In genomic region chr11:61579878-61580381, GRCm38 (mm10) we compare ENCODE assay signal across 8 mouse cellular contexts. TPM values are rescaled to one million over a fixed set of nuclear protein-coding genes. Genes with fewer than 3 reads are reported as not detected.
DNase-seq lines count a peak whose midpoint lies in the region; ATAC-seq and TF ChIP-seq lines count a peak whose summit lies in the region.

No protein-coding gene starts in this region.

- peaks cover 39% of the 10 kb centered on the region for H3K27me3 ChIP-seq in erythroblast, embryonic 14.5 days (ENCODE audit: control insufficient read depth)
- peaks cover 14% of the 10 kb centered on the region; the same call in 1 of the 2 replicates for H3K27me3 ChIP-seq in G1E (ENCODE audit: insufficient read depth, low read length)
- H3K27me3 ChIP-seq in hindbrain, embryonic 13.5 days: no peaks in the 10 kb centered on the region
- peaks cover 56% of the 10 kb centered on the region for H3K27me3 ChIP-seq in liver, embryonic 13.5 days

- no peak for ATAC-seq in erythroblast, adult 5-6 weeks (replicated peaks; ENCODE audit: low FRiP score, poor library complexity, severe bottlenecking)
- no peak for ATAC-seq in G1E (ENCODE audit: extremely low read depth, insufficient number of reproducible peaks, low FRiP score, poor library complexity, severe bottlenecking)
- no peak; the same call in 1 of the 2 replicates for ATAC-seq in hindbrain, embryonic 13.5 days (ENCODE audit: low FRiP score)
- ATAC-seq in liver, embryonic 13.5 days (ENCODE audit: low read depth): no peak

- H3K36me3 ChIP-seq in erythroblast, embryonic 14.5 days (ENCODE audit: control insufficient read depth): no peaks in the 10 kb centered on the region
- no peaks in the 10 kb centered on the region for H3K36me3 ChIP-seq in G1E (replicated peaks)
- no peaks in the 10 kb centered on the region for H3K36me3 ChIP-seq in hindbrain, embryonic 13.5 days
- H3K36me3 ChIP-seq in liver, embryonic 13.5 days: no peaks in the 10 kb centered on the region

- H3K27ac ChIP-seq in hindbrain, embryonic 13.5 days: 0 out of 2 replicates have a peak overlapping the region, but pooled peaks have one; percentile 26
- H3K27ac ChIP-seq in liver, embryonic 13.5 days: no peak overlapping the region

- peak overlapping the region; percentile 72 for H3K4me2 ChIP-seq in hindbrain, embryonic 13.5 days
- peak overlapping the region; percentile 85; the same call in 1 of the 2 replicates for H3K4me2 ChIP-seq in liver, embryonic 13.5 days

- WGBS in hindbrain, embryonic 13.5 days: 90% methylated on average over 7 of the region's 7 CpGs
- WGBS in liver, embryonic 13.5 days (ENCODE audit: insufficient replicate concordance): 70% methylated on average over 7 of the region's 7 CpGs

- H3K9me3 ChIP-seq in erythroblast, embryonic 14.5 days (ENCODE audit: control insufficient read depth, low read length): peaks cover 6% of the 10 kb centered on the region
- H3K9me3 ChIP-seq in G1E (replicated peaks): no peaks in the 10 kb centered on the region
- H3K9me3 ChIP-seq in hindbrain, embryonic 13.5 days: peaks cover 9% of the 10 kb centered on the region; the same call in 1 of the 2 replicates
- H3K9me3 ChIP-seq in liver, embryonic 13.5 days (replicated peaks): no peaks in the 10 kb centered on the region

- H3K4me1 ChIP-seq in erythroblast, embryonic 14.5 days (ENCODE audit: control insufficient read depth): peaks cover 11% of the 10 kb centered on the region
- H3K4me1 ChIP-seq in G1E (ENCODE audit: insufficient read depth, low read depth, low read length): peaks cover 15% of the 10 kb centered on the region
- peaks cover 29% of the 10 kb centered on the region for H3K4me1 ChIP-seq in hindbrain, embryonic 13.5 days (replicated peaks)
- H3K4me1 ChIP-seq in liver, embryonic 13.5 days (replicated peaks): peaks cover 19% of the 10 kb centered on the region

- peak overlapping the region; percentile 62 for H3K4me3 ChIP-seq in erythroblast, embryonic 14.5 days (replicated peaks)
- H3K4me3 ChIP-seq in G1E (ENCODE audit: low read depth, low read length): peak overlapping the region; percentile 79; the same call in 1 of the 2 replicates
- peak overlapping the region; percentile 99 for H3K4me3 ChIP-seq in hindbrain, embryonic 13.5 days
- H3K4me3 ChIP-seq in liver, embryonic 13.5 days (replicated peaks): peak overlapping the region; percentile 65

- no peak for TF ChIP-seq CTCF in G1E (IDR thresholded peaks at IDR 0.05; ENCODE audit: low read depth, low read length)

- no peak overlapping the region for H3K9ac ChIP-seq in hindbrain, embryonic 13.5 days
- H3K9ac ChIP-seq in liver, embryonic 13.5 days: no peak overlapping the region

- no peak for DNase-seq in G1E (ENCODE audit: low spot score)
- no peak for DNase-seq in liver, embryonic 13.5 days
- no peak for DNase-seq in thymus, postnatal 10 days (ENCODE audit: low spot score in 2 of 2)
- no peak for DNase-seq in embryo, embryonic 10 days (ENCODE audit: low spot score)
- no peak for DNase-seq in layer of hippocampus, adult 9-10 months (ENCODE audit: low spot score)

RNA-seq across cellular contexts. Expression of gene Epn2, which starts 0.4 kb away (rescaled TPM):
- 0.06 TPM in 1 of 2 replicates, not detected in the other for polyA plus RNA-seq in erythroblast, embryonic 14.5 days (2012)
- total RNA-seq in erythroblast, adult 5-6 weeks (2015; ENCODE audit: low replicate concordance): not detected in 2 replicates
- total RNA-seq in erythroblast, adult 5-6 weeks (2017; ENCODE audit: low replicate concordance): 2.0 TPM in 1 of 2 replicates, not detected in the other
- total RNA-seq in G1E (2014; fragmentation: Nextera tagmentation) (4.5 and 6.2 TPM in 2 replicates), G1E (2017) (2.3 and 2.6 TPM in 2 replicates)
- polyA plus RNA-seq in G1E (2012): 1.6 and 2.6 TPM in 2 replicates
- polyA plus RNA-seq in hindbrain, embryonic 13.5 days (2015; fragmentation: Nextera tagmentation; extraction: Ambion mirVana): 48.1 and 56.5 TPM in 2 replicates
- polyA plus RNA-seq in liver, embryonic 13.5 days (2015; fragmentation: Nextera tagmentation; extraction: Ambion mirVana): 2.5 and 3.1 TPM in 2 replicates

Comparison
In these comparisons a context has a peak if more than half of its experiments do, and no peak if none do; other contexts are left out.
1. RNA of gene Epn2, which starts 0.4 kb away (polyA plus RNA-seq): 48.1 to 56.5 TPM in hindbrain, embryonic 13.5 days; 1.6 to 2.6 TPM in G1E, 2.5 to 3.1 TPM in liver, embryonic 13.5 days and 0.06 TPM in erythroblast, embryonic 14.5 days; every median in the first group is over 10 times any median in the second.
2. Peak in every context shown above with its lines, with median percentiles within 50 percentile points of each other: H3K4me3 ChIP-seq.